Mouse (Mus musculus) yolk sac, embryonic 10.5 days (tissue): ENCODE data around the gene Mib2.
"Not testable (repeated sequence)": the region's sequence is repeated elsewhere in the genome, so short reads cannot be mapped to it uniquely, and the experiment has no call there.

Source experiments
- DNase-seq: peaks from one replicate; pipeline ENCODE4 v3.0.0-alpha.2; 2017; ENCODE audit warnings: low spot score

Mib2 gene

DNA sequence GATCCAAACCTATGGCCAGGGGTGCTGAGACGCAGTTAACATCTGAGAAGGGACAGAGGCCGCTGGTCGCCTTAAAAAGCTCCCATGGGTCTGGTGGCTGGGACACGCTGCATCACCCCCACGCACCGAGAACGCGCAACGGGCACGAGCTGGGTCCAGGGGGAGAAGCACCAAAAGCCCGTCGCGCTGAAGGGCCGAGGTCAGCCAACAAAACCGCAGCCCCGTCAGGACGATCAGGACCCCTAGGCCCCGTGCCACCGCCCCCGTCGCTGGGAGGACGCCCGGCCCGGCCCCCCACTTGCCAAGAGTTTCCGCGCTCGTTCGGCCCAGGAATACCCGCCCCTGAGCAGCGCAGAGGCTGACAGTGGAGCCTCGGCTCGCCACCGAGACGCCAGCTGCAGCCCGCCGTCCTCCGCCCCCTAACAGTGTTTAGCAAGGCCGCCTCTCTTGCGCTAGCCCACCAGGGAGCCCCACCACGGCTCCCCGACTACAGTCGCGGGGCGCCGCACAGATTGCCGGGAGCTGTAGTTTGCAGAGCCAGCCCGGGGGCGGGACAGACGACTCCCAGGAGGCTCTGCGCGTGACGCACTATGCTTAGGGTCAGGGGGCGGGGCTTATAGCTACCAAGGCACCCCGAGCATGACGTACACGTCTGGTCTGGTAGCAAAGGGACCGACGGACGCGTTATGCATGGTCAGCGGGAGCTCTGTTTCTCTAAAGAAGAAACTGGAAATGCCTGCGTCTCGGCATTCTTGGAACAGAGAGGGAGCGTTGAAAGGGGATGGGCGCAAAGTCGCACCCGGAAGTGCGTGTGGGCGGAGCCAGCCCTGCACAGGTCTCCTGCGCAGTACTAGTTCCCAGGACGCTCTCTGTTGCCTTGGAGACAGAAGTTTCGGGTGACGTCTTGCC lies at the start of gene Mib2:
TSS of gene Mib2 (minus strand) at position 510 of the 909 bp plus-strand sequence.
- peak; percentile 96 for DNase-seq

GRCm38 (mm10) chr4:155710521-155711252 lies 41.7 kb upstream of the Mib2 start:
- DNase-seq: no peak

GRCm38 (mm10) chr4:155708988-155709387 lies 40.0 kb upstream of the Mib2 start:
- DNase-seq: no peak

GRCm38 (mm10) chr4:155708582-155708981 lies 39.6 kb upstream of the Mib2 start:
- DNase-seq: no peak

- no peak for DNase-seq
These were observed 36.6 kb upstream of the Mib2 start for GRCm38 (mm10) chr4:155705592-155705929.

- peak; percentile 96 for DNase-seq
These were observed 36.0 kb upstream of the Mib2 start, which contains the start of gene Ssu72 for GRCm38 (mm10) chr4:155704721-155705591. Ssu72 (plus strand) TSS chr4:155704800.

DNA sequence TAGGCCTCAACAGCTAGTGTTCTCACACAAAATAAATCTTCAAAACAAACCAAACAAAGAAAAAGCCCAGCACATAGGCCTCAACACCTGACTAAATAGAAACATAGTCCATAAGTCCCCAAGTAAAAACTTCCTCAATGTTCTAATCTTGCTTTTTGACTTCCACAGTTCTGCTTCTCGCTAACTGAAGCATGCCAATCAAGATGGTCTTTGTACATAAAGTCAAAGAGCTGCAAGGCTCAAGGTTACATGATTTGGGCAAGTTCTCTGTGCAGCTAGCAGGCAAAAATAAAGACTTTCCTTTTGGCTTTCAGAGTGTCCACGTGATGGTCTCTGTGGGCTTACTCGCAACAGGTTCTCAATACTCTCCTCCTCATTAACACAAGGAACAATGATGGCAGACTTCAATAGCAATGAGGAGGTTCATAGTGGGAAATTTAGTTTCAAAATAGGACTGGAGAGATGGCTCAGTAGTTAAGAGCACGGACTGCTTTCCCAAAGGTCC lies 34.5 kb upstream of the Mib2 start:
- no peak for DNase-seq

DNA sequence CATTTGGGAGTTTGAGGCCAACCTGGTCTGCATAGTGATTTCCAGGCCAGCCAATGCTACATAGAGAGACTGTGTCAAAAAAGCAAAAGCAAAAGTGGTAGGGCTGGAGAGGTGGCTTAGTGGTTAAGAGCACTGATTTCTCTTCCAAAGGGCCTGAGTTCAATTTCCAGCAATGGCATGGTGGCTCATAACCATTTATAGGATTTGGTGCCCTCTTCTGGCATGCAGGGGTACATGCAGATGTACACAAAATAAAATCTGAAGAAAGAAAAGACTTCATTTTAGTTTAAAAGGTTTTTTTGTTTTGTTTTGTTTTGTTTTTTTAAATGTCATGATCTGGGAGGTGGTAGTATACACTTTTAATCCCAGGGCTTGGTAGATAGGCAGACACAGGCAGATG lies 31.4 kb upstream of the Mib2 start:
- no peak for DNase-seq

GRCm38 (mm10) chr4:155696261-155697255 lies 27.6 kb upstream of the Mib2 start:
- DNase-seq: no peak

DNA sequence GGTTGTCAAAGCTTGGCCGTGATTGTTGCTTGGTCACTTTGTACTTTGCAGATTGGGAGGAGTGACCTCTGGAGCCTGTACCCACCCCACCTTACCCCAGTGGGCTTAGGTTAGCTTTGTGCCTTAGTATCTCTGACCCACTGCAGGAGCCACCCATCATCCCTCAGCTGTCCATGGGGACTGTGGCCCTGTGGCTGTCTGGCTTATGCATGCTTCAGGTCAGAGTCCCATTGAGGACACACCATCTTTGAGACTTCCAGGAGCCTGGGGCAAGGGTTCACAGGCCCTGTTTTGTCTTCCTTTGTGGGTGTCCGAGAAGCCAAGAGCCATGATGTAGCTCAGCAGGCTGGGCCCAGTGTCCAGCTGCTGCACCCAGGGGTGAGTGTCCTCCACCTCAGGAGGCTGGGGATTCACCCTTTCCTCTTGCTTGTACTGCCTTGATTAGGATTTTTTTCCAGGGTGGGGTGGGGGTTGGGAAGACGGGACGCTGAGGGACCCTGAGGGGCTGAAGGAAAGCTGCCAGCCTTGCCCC lies 26.6 kb upstream of the Mib2 start:
- no peak for DNase-seq

DNA sequence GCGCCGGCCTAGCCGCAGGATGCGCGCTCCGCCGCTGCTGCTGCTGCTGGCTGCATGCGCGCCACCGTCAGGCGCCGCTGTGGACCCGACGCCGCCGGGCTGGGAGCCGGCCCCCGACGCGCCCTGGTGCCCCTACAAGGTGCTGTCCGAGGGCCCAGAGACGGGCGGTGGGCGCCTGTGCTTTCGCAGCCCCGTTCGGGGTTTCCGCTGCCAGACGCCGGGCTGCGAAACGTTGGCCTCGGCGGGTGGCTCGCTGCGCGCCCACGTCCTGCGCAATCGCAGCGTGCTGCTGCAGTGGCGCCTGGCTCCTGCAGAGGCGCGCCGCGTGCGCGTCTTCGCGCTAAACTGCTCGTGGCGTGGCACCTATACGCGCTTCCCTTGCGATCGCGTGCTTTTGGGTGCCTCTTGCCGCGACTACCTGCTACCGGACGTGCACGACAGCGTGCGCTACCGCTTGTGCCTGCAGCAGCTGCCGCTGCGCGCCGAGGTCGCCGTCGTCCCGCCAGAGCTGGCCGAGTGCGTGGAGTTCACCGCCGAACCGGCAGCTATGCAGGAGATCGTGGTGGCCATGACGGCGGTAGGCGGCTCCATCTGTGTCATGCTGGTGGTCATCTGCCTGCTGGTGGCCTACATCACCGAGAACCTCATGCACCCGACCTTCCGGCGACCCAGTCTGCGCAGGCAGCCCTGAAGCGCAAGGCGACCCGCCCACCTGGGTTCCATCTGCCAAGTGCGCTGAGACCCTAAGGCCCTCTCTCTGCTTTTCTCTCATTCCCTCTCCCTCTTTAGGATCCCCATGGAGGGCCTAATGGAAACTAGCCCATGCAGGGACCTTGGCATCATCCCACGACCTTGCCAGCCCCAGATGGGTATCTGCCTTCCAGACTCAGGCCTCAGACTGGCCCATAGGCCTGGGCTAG lies 25.7 kb upstream of the Mib2 start:
- DNase-seq: peak; percentile 39

- DNase-seq: no peak
These were observed 25.1 kb upstream of the Mib2 start, which contains the start of gene Fndc10 for GRCm38 (mm10) chr4:155694111-155694481. Fndc10 (plus strand) TSS chr4:155694342.

DNA sequence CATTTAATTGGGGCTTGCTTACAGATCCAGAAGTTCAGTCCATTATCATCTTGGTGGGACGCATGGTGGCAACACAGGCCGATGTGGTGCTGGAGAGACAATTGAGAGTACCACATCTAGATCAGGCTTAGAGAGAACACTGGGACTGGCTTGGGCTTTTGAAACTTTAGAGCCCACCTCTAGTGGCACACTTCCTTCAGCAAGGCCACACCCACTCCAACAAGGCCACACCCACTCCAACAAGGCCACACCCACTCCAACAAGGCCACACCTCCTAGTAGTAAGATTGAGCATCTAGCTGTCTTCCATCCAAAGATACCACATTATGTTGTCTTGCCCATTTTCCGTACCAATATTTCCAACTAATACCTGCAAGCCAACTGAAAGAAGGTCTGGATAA lies 23.4 kb upstream of the Mib2 start:
- no peak for DNase-seq

DNA sequence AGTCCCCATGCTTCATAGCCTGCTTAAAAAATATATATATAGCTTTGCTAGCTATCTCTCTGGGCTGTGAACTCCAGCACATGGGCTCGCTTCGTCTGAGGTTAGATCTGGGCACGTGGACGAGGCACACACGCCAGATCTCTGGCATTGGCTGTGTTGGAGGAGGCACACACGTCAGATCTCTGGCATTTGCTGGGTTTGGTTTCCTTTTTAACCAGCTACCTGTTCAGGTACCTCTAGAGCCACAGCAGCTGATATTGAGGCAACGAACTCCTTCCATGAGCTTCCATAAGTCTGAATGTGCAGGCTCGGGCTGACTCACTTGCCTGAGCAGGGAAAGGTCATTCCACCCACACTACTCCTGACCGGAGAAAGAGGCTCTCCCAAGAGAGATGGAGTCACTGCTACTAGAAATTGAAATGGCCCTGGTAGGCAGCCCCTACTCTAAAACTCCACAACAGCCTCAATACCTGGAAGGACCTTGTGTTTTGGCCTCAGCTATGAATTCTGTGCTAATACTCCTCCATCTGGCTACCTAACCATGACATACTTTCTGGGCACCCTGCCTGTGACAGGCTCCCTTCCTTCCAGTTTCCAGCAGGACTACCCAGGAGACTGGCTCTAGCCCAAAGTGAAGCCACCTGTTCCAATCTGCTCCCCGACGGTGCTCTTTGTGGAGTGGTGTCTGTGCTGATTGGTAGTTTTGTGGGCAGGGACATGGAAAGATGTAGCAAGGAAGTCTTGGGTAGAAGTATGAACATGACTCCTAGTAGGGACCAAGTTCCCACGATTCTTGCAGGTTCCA lies 21.8 kb upstream of the Mib2 start:
- DNase-seq: no peak

DNA sequence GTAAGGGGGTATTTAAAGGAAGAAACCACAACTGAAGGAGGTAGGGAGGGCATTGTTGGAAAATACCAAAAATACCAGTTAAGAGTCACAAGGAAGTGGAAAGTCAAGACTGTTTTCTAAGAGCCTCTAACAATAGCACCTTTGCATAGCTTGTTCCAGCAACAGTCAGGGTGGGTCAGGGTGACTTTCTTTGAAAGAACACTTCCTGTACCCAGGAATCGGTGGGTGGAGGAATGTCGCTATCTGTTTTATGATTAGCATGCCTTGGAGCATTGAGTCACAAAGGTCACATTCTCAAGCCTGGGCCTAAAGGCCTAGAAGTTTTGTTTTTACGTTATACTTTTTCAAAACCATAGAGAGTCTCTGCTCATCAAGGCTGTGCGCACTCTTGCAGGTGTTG lies 18.8 kb upstream of the Mib2 start:
- not testable (repeated sequence) for DNase-seq

GRCm38 (mm10) chr4:155683670-155684277 lies 14.8 kb upstream of the Mib2 start:
- DNase-seq: not testable (repeated sequence)

DNA sequence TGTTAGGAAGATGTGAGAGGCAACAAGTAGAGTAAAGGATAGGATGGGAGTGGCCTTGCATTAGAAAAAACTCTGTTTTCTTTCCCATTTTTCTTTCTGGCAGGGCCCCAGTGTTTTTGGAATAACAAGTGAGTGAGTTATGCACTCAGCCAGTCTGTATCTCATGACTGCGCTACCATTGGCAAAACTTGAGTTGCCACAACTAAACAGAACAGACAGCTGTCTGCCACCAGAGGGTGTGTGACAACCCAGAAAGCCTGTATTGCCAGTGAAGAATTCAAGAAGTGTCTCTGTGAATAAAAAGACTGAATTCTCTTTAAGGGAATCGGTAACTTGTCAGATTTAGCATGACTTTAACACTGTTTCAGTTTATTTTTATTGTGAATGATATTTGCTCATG lies 7.0 kb upstream of the Mib2 start:
- DNase-seq: no peak

GRCm38 (mm10) chr4:155672082-155672481 lies 3.1 kb upstream of the Mib2 start:
- DNase-seq: no peak
